In the genomic region with DNA sequence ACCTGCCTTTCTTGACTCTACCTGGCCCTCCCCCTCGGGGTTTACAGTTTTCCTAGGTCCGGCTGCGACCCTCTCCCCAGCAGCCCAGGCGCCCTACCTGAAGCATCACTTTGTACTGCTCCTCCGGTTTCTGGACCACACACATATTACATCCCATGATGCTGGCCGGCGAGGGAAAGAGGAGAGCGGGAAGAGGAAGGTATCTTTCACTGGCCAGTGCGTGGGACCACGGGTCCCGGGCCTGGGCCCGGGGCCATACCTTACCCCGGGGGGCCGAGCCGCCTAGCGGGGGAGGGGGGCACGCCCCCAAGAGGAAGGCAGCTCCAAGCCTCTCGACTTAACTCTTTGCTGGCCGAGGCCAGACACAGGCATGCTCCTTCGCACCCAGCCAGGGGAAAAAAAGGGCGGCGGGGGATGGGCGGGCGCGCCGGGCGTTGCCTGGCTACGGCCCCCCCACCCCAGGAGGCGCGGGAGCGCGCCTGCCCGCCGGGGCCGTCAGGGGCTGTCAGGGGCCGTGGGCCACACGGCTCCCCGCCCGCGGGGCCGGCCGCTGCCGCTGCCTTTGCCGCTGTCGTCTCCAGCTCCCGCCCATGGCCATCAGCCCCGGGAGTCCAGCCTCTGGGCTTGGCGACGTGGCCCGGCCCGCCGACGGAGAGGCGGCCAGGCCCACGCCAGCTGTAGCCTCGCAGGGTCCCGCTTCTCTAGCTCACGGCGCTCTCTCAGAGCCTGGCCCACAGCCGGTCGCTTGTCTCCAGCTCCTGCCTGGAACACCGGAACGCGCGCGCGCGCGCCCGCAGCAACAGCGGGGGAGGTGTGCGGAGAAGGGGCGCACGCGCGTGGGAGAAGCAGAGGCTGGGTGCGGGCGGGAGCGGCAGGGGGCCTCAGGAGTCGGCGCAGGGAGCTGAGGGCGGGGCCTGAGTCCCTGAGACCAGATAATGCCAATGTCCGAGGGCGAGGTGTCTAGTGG, we compare ENCODE assay signal across 7 mouse cellular contexts. TPM values are rescaled to one million over a fixed set of nuclear protein-coding genes. Genes with fewer than 3 reads are reported as not detected.
DNase-seq lines count a peak whose midpoint lies in the region; ATAC-seq lines count a peak whose summit lies in the region.

Gene Pdzd4 (minus strand): TSS at position 785 of the 967 bp plus-strand sequence.

- intact Hi-C loops in left cerebral cortex, postnatal 36 days (cut with DNase I) = no loop called here

- peak within 1 kb of the TSS; percentile 57 for H3K4me3 ChIP-seq in intestine, embryonic 15.5 days (replicated peaks)
- peak within 1 kb of the TSS; percentile 62 for H3K4me3 ChIP-seq in midbrain, embryonic 13.5 days (replicated peaks)

- H3K9me3 ChIP-seq in intestine, embryonic 15.5 days = no peaks in the 10 kb centered on the region
- no peaks in the 10 kb centered on the region for H3K9me3 ChIP-seq in midbrain, embryonic 13.5 days

- peak within 1 kb of the TSS; percentile 77 for H3K4me2 ChIP-seq in intestine, embryonic 15.5 days (replicated peaks)
- peak within 1 kb of the TSS; percentile 65 for H3K4me2 ChIP-seq in midbrain, embryonic 13.5 days (replicated peaks)

- no peaks in the 10 kb centered on the region for H3K36me3 ChIP-seq in intestine, embryonic 15.5 days
- H3K36me3 ChIP-seq in midbrain, embryonic 13.5 days = no peaks in the 10 kb centered on the region
- no peaks in the 10 kb centered on the region for H3K36me3 ChIP-seq in splenic B cell, adult 2 months (ENCODE audit: control insufficient read depth, insufficient read depth, low read length, poor library complexity, severe bottlenecking)

- H3K27ac ChIP-seq in intestine, embryonic 15.5 days = 0 out of 2 replicates have a peak within 1 kb of the TSS, but pooled peaks have one; percentile 27
- peak within 1 kb of the TSS; percentile 93 for H3K27ac ChIP-seq in midbrain, embryonic 13.5 days

- no peaks in the 10 kb centered on the region for H3K4me1 ChIP-seq in intestine, embryonic 15.5 days (replicated peaks)
- peaks cover 8% of the 10 kb centered on the region for H3K4me1 ChIP-seq in midbrain, embryonic 13.5 days (replicated peaks)

- 18% methylated on average over 78 of the region's 84 CpGs for WGBS in intestine, embryonic 15.5 days
- whole genome bisulfite sequencing in midbrain, embryonic 13.5 days = 17% methylated on average over 75 of the region's 84 CpGs

- DNase-seq in adrenal gland, adult 18-20 months (ENCODE audit: low spot score in 2 of 2) = peak; percentile 16 to 29
- peak; percentile 36 to 56 for DNase-seq in cerebellum, postnatal 4 days (ENCODE audit: low spot score in 2 of 2)
- DNase-seq in gastrocnemius, adult 8-10 months (ENCODE audit: low spot score in 2 of 2) = peak; percentile 2 to 8
- peak; percentile 49 to 61 for DNase-seq in left cerebral cortex, postnatal 36 days (ENCODE audit: low spot score in 2 of 2)
- peak; percentile 27 for DNase-seq in splenic B cell, adult 2 months (ENCODE audit: low read depth, low spot score)

- H3K9ac ChIP-seq in intestine, embryonic 15.5 days = peak within 1 kb of the TSS; percentile 60
- H3K9ac ChIP-seq in midbrain, embryonic 13.5 days (replicated peaks) = peak within 1 kb of the TSS; percentile 87

- peak; percentile 88 for ATAC-seq in intestine, embryonic 15.5 days
- ATAC-seq in midbrain, embryonic 13.5 days = peak; percentile 91

- peaks cover 19% of the 10 kb centered on the region for H3K27me3 ChIP-seq in intestine, embryonic 15.5 days (replicated peaks)
- no peaks in the 10 kb centered on the region for H3K27me3 ChIP-seq in midbrain, embryonic 13.5 days
- H3K27me3 ChIP-seq in splenic B cell, adult 2 months (ENCODE audit: control insufficient read depth, insufficient read depth, low read length, poor library complexity, severe bottlenecking) = no peaks in the 10 kb centered on the region

RNA-seq across cellular contexts. Expression of gene Pdzd4, which starts in this region (rescaled TPM):
- 1 to 10 TPM; 4.0 to 5.3 TPM for total RNA-seq in adrenal gland, adult 18-20 months (2021)
- 1 to 10 TPM in 1 of 4 experiments, under 1 TPM in 3; 0.44 to 1.0 (median 0.81) TPM for total RNA-seq in gastrocnemius, adult 8-10 months (2022)
- polyA plus RNA-seq in intestine, embryonic 15.5 days (2015; fragmentation: Nextera tagmentation; extraction: Ambion mirVana) = 0.57 and 0.72 TPM in 2 replicates
- total RNA-seq in left cerebral cortex, postnatal 36 days (2021) = 100 to 1,000 TPM; 116 to 121 TPM
- 4.3 and 4.7 TPM in 2 replicates for polyA plus RNA-seq in midbrain, embryonic 13.5 days (2015; fragmentation: Nextera tagmentation; extraction: Ambion mirVana)

Comparison
In these comparisons a context has a peak if more than half of its experiments do, and no peak if none do; other contexts are left out.
1. Peak in every context shown above with its lines: DNase-seq, ATAC-seq, H3K4me3 ChIP-seq and H3K27ac ChIP-seq.
2. RNA of gene Pdzd4 (total RNA-seq): 116 to 121 TPM in left cerebral cortex, postnatal 36 days; 4.0 to 5.3 TPM in adrenal gland, adult 18-20 months and 0.44 to 1.0 TPM in gastrocnemius, adult 8-10 months; every median in the first group is over 10 times any median in the second.
3. Peak in ATAC-seq, H3K4me3 ChIP-seq, H3K27ac ChIP-seq, H3K9ac ChIP-seq and H3K4me2 ChIP-seq in intestine, embryonic 15.5 days; RNA of the gene not detected or under 1 TPM.
4. DNase-seq: peak in every context shown above with its lines; median percentile 55 in left cerebral cortex, postnatal 36 days; 46 in cerebellum, postnatal 4 days; 27 in splenic B cell, adult 2 months; 22 in adrenal gland, adult 18-20 months; 5 in gastrocnemius, adult 8-10 months.